Mouse (Mus musculus): Measurements from ENCODE around the gene Flnc. TPM values are rescaled to one million over a fixed set of nuclear protein-coding genes. Genes with fewer than 3 reads are reported as not detected.
"Not testable (repeated sequence)": the region's sequence is repeated elsewhere in the genome, so short reads cannot be mapped to it uniquely, and the experiment has no call there.

Gene Flnc
- polyA plus RNA-seq (2014; fragmentation: Nextera tagmentation; extraction: Ambion mirVana): 2.2 and 3.2 TPM in 2 replicates

DNA sequence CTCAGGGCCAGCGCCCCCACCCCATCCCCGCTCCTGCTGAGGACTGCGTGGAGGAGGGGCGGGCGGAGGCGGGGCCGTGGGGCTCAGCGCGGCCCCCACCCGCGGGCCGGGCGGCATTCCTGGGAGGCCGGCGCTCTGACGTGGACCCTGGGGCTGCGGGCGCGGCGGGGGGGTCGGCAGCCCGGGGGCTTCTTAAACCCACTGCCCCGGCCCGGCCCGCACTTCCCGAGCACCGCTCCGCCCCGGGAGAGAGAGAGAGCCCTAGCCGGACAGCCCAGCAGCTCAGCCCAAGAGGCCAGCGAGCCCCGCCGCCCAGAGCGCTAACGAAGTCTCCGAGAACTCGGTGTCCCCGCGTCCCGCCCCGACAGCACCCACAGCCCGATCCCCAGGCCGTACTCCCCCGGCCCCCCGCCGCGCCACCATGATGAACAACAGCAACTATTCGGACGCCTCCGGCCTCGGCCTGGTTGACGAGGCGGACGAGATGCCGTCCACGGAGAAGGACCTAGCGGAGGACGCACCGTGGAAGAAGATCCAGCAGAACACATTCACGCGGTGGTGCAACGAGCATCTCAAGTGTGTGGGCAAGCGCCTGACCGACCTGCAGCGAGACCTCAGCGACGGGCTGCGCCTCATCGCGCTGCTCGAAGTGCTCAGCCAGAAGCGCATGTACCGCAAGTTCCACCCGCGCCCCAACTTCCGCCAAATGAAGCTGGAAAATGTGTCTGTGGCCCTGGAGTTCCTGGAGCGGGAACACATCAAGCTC, at the start of gene Flnc:
Gene Flnc, plus strand, starts transcription at position 219 of the 766 bp plus-strand sequence.
- Histone ChIP-seq H3K36me3 (replicated peaks; ENCODE audit: control insufficient read depth, insufficient read depth, low read depth, low read length) (no peaks in the 10 kb centered on the region), H3K4me3 (ENCODE audit: low read depth, low read length) (peak within 1 kb of the TSS; percentile 52), H3K4me1 (ENCODE audit: control insufficient read depth, insufficient read depth, low read length) (peaks cover 18% of the 10 kb centered on the region), H3K9me3 (replicated peaks; ENCODE audit: control insufficient read depth, low read length) (no peaks in the 10 kb centered on the region), H3K4me2 (ENCODE audit: low read depth, low read length) (peak within 1 kb of the TSS; percentile 89), H3K9ac (replicated peaks; ENCODE audit: low read length) (peak within 1 kb of the TSS; percentile 60), H3K27ac (replicated peaks; ENCODE audit: low read depth, low read length) (no peak within 1 kb of the TSS), H3K27me3 (ENCODE audit: control insufficient read depth, insufficient read depth, low read length) (peaks cover 17% of the 10 kb centered on the region)
- no peak; the same call in 1 of the 2 replicates for ATAC-seq (replicated peaks; ENCODE audit: insufficient number of reproducible peaks, low FRiP score, low TSS enrichment, low read depth)
- under 1% methylated on average over 68 of the region's 77 CpGs for WGBS
- DNase-seq (ENCODE audit: low spot score): peak; percentile 39

DNA sequence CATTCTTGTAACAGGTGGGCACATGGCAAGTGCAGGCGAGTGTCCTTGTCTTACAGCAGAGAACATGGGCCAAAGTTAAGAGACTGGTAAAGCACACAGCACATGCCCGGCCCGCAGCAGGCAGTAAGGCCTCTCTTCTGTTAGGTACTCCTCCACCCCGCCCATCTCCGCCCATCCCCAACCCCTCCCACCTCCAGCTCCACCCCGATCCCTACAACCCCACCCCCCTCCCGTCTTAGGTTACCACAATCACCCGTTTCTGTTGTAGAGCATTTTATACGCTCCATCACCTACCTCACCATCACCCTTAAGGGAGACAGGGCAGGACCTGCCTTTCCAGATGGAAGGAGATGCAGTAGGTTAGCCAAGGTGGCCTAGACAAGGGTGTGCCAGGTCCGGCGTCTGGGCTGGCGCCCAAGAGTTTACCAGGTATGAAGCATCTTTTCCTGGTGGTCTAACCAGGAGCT, 45.0 kb upstream of the Flnc start, which contains the start of gene Opn1sw:
Gene Opn1sw, minus strand, starts transcription at position 417 of the 467 bp plus-strand sequence.
- H3K27ac ChIP-seq (replicated peaks; ENCODE audit: low read depth, low read length): no peak within 1 kb of the TSS
- 0 out of 2 replicates have a peak within 1 kb of the TSS, but pooled peaks have one; percentile 18 for H3K9ac ChIP-seq (replicated peaks; ENCODE audit: low read length)
- ATAC-seq (replicated peaks; ENCODE audit: insufficient number of reproducible peaks, low FRiP score, low TSS enrichment, low read depth): peak; percentile 54
- no peaks in the 10 kb centered on the region for H3K36me3 ChIP-seq (replicated peaks; ENCODE audit: control insufficient read depth, insufficient read depth, low read depth, low read length)
- H3K4me3 ChIP-seq (ENCODE audit: low read depth, low read length): peak within 1 kb of the TSS; percentile 9; the same call in 1 of the 2 replicates
- no peaks in the 10 kb centered on the region for H3K9me3 ChIP-seq (replicated peaks; ENCODE audit: control insufficient read depth, low read length)
- WGBS: 3% methylated on average over 12 of the region's 12 CpGs
- H3K27me3 ChIP-seq (ENCODE audit: control insufficient read depth, insufficient read depth, low read length): no peaks in the 10 kb centered on the region
- peak within 1 kb of the TSS; percentile 28 for H3K4me2 ChIP-seq (ENCODE audit: low read depth, low read length)
- no peaks in the 10 kb centered on the region; the same call in 1 of the 2 replicates for H3K4me1 ChIP-seq (ENCODE audit: control insufficient read depth, insufficient read depth, low read length)
- DNase-seq (ENCODE audit: low spot score): peak; percentile 69

DNA sequence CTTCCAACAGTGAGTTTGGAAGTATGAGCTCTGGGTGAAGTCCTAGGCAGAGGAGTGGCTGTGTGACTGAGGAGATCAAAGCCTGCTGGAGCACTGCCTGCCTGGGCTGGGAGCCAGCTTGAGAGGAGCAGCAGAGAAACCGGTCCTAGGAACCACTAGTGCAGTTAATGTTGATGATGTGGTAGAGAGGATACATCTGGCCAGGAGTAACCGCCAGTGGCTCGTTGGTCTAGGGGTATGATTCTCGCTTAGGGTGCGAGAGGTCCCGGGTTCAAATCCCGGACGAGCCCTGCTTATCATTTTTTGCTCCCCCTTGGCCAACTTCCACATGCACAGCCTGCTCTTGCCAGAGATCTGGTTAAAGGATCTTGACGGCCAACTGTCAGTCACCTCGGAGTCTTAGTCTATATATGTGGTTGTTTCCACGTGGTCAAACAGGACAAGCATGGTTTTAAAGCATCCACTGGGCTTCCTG, 44.4 kb upstream of the Flnc start:
- Histone ChIP-seq H3K4me1 (ENCODE audit: control insufficient read depth, insufficient read depth, low read length) (no peaks in the 10 kb centered on the region; the same call in 1 of the 2 replicates), H3K4me3 (ENCODE audit: low read depth, low read length) (no peak overlapping the region; the same call in 1 of the 2 replicates), H3K36me3 (replicated peaks; ENCODE audit: control insufficient read depth, insufficient read depth, low read depth, low read length) (no peaks in the 10 kb centered on the region), H3K9me3 (replicated peaks; ENCODE audit: control insufficient read depth, low read length) (no peaks in the 10 kb centered on the region), H3K27me3 (ENCODE audit: control insufficient read depth, insufficient read depth, low read length) (no peaks in the 10 kb centered on the region), H3K9ac (replicated peaks; ENCODE audit: low read length) (no peak overlapping the region), H3K4me2 (ENCODE audit: low read depth, low read length) (peak overlapping the region; percentile 28; the same call in 1 of the 2 replicates), H3K27ac (replicated peaks; ENCODE audit: low read depth, low read length) (no peak overlapping the region)
- 16% methylated on average over 11 of the region's 11 CpGs for WGBS
- peak; percentile 60 for ATAC-seq (replicated peaks; ENCODE audit: insufficient number of reproducible peaks, low FRiP score, low TSS enrichment, low read depth)
- DNase-seq (ENCODE audit: low spot score): peak; percentile 58

DNA sequence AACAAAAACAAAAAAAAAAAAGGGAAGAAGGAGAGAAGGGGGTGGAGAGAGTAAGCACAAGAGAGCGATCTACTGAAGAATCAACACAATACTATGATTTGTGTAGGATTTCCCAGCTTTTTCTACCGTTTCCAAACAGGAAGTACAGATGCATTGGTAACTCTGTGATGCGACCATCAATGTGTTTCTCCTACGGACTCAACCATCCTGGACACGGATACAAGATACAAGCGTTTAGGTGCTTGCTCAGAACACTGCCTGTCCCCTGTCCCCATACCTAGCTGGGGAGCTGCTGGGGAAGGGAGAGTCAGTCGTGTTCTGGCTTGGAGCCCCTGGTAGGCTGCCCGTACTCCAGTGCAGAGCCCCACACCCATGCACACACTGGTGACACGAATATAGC, 43.6 kb upstream of the Flnc start:
- ATAC-seq (replicated peaks; ENCODE audit: insufficient number of reproducible peaks, low FRiP score, low TSS enrichment, low read depth) (no peak), DNase-seq (ENCODE audit: low spot score) (no peak)
- H3K4me1 ChIP-seq (ENCODE audit: control insufficient read depth, insufficient read depth, low read length): no peaks in the 10 kb centered on the region; the same call in 1 of the 2 replicates
- 0 out of 2 replicates have a peak, but pooled peaks cover 2% of the 10 kb centered on the region for H3K27me3 ChIP-seq (ENCODE audit: control insufficient read depth, insufficient read depth, low read length)
- no peak overlapping the region for H3K9ac ChIP-seq (replicated peaks; ENCODE audit: low read length)
- no peak overlapping the region for H3K4me3 ChIP-seq (ENCODE audit: low read depth, low read length)
- no peaks in the 10 kb centered on the region for H3K36me3 ChIP-seq (replicated peaks; ENCODE audit: control insufficient read depth, insufficient read depth, low read depth, low read length)
- WGBS: 52% methylated on average over 9 of the region's 9 CpGs
- H3K9me3 ChIP-seq (replicated peaks; ENCODE audit: control insufficient read depth, low read length): no peaks in the 10 kb centered on the region
- no peak overlapping the region for H3K4me2 ChIP-seq (ENCODE audit: low read depth, low read length)
- no peak overlapping the region for H3K27ac ChIP-seq (replicated peaks; ENCODE audit: low read depth, low read length)

DNA sequence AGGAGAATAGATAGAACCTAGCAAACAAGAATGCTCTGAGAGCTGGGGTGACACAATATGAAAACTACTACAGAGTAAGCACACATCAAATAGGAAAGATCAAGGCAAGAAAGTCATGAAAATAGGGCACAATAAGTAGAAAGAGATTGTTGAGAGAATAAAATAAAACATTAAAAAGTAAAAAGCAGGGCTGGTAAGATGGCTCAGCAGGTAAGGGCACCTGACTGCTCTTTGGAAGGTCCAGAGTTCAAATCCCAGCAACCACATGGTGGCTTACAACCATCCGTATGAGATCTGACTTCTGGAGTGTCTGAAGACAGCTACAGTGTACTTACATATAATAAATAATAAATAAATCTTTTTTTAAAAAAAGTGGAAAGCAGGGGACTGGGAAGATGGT, 42.6 kb upstream of the Flnc start:
- DNase-seq (ENCODE audit: low spot score); H3K4me3 ChIP-seq (ENCODE audit: low read depth, low read length): not testable (repeated sequence)
- 82% methylated on average over 1 of the region's 1 CpGs for WGBS

DNA sequence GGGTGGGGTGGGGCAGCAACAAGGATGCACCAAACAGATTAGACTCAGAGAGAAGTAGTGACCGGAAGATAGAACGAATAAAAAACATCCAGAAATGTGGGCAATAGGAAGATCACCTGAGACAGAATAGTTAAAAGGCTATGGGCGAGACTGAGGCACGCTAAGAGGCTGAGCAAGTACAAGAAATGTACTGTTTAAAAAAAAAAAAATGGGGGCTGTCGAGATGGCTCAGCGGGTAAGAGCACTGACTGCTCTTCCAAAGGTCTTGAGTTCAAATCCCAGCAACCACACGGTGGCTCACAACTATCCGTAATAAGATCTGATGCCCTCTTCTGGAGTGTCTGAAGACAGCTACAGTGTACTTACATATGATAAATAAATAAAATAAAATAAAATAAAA, 41.8 kb upstream of the Flnc start:
- 0 out of 2 replicates have a peak, but pooled peaks cover 12% of the 10 kb centered on the region for H3K27me3 ChIP-seq (ENCODE audit: control insufficient read depth, insufficient read depth, low read length)
- not testable (repeated sequence) for H3K4me3 ChIP-seq (ENCODE audit: low read depth, low read length); H3K36me3 ChIP-seq (replicated peaks; ENCODE audit: control insufficient read depth, insufficient read depth, low read depth, low read length)

More for the DNA sequence above, 42.6 kb upstream of the Flnc start:
- H3K9me3 ChIP-seq (replicated peaks; ENCODE audit: control insufficient read depth, low read length); H3K4me1 ChIP-seq (ENCODE audit: control insufficient read depth, insufficient read depth, low read length); H3K4me2 ChIP-seq (ENCODE audit: low read depth, low read length); H3K27me3 ChIP-seq (ENCODE audit: control insufficient read depth, insufficient read depth, low read length); H3K27ac ChIP-seq (replicated peaks; ENCODE audit: low read depth, low read length); H3K9ac ChIP-seq (replicated peaks; ENCODE audit: low read length); ATAC-seq (replicated peaks; ENCODE audit: insufficient number of reproducible peaks, low FRiP score, low TSS enrichment, low read depth); H3K36me3 ChIP-seq (replicated peaks; ENCODE audit: control insufficient read depth, insufficient read depth, low read depth, low read length): not testable (repeated sequence)

DNA sequence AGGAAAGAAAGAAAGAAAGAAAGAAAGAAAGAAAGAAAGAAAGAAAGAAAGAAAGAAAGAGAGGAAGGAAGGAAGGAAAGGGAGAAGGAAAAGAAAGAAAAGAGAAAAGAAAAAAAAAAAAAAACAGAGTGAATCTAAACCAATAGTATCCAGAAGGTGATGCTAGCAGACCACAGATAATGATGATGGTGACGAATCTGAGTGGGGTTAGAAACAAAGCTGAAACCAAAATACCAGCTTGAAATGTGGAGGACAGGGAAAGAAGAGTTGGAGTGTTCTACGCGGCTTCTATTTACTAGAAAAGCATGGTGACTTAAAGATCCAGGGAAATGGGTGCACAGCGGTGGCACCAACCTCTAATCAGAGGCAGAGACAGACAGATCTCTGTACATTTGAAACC, 41.3 kb upstream of the Flnc start:
- Histone ChIP-seq H3K27ac (replicated peaks; ENCODE audit: low read depth, low read length) (no peak overlapping the region), H3K4me1 (ENCODE audit: control insufficient read depth, insufficient read depth, low read length) (no peaks in the 10 kb centered on the region; the same call in 1 of the 2 replicates), H3K27me3 (ENCODE audit: control insufficient read depth, insufficient read depth, low read length) (0 out of 2 replicates have a peak, but pooled peaks cover 12% of the 10 kb centered on the region), H3K4me2 (ENCODE audit: low read depth, low read length) (no peak overlapping the region), H3K9me3 (replicated peaks; ENCODE audit: control insufficient read depth, low read length) (no peaks in the 10 kb centered on the region), H3K9ac (replicated peaks; ENCODE audit: low read length) (no peak overlapping the region), H3K4me3 (ENCODE audit: low read depth, low read length) (no peak overlapping the region), H3K36me3 (replicated peaks; ENCODE audit: control insufficient read depth, insufficient read depth, low read depth, low read length) (no peaks in the 10 kb centered on the region)
- WGBS: 66% methylated on average over 4 of the region's 4 CpGs
- ATAC-seq (replicated peaks; ENCODE audit: insufficient number of reproducible peaks, low FRiP score, low TSS enrichment, low read depth): no peak
- no peak for DNase-seq (ENCODE audit: low spot score)

More for the DNA sequence above, 41.8 kb upstream of the Flnc start:
- not testable (repeated sequence) for H3K27ac ChIP-seq (replicated peaks; ENCODE audit: low read depth, low read length); DNase-seq (ENCODE audit: low spot score); H3K9me3 ChIP-seq (replicated peaks; ENCODE audit: control insufficient read depth, low read length); H3K4me1 ChIP-seq (ENCODE audit: control insufficient read depth, insufficient read depth, low read length); H3K9ac ChIP-seq (replicated peaks; ENCODE audit: low read length); ATAC-seq (replicated peaks; ENCODE audit: insufficient number of reproducible peaks, low FRiP score, low TSS enrichment, low read depth); H3K4me2 ChIP-seq (ENCODE audit: low read depth, low read length)
- WGBS: 76% methylated on average over 8 of the region's 8 CpGs

DNA sequence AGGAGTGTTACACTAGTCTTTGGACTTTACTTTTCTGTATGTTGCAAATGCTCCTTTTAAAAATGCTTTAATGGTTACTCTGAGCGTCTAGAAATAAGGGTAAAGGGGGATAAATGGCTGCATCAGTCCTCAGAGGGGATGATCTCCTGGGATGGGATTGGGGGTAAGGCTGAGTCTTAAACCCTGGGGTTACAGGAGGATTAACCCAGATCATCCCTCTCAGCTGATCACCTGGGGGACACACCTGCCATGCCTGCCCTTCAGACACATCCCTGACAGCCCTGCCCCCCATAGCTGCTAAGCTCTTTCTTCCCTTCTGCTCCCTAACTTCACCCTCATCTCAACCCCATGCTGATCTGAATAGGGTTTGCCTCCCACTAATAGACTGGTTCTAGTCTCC, 38.8 kb upstream of the Flnc start:
- no peak overlapping the region for H3K4me2 ChIP-seq (ENCODE audit: low read depth, low read length)
- H3K27me3 ChIP-seq (ENCODE audit: control insufficient read depth, insufficient read depth, low read length): peaks cover 12% of the 10 kb centered on the region; the same call in 1 of the 2 replicates
- H3K4me3 ChIP-seq (ENCODE audit: low read depth, low read length): no peak overlapping the region
- DNase-seq (ENCODE audit: low spot score): no peak
- H3K9me3 ChIP-seq (replicated peaks; ENCODE audit: control insufficient read depth, low read length): no peaks in the 10 kb centered on the region
- no peak overlapping the region for H3K27ac ChIP-seq (replicated peaks; ENCODE audit: low read depth, low read length)
- H3K4me1 ChIP-seq (ENCODE audit: control insufficient read depth, insufficient read depth, low read length): no peaks in the 10 kb centered on the region
- no peak overlapping the region for H3K9ac ChIP-seq (replicated peaks; ENCODE audit: low read length)
- H3K36me3 ChIP-seq (replicated peaks; ENCODE audit: control insufficient read depth, insufficient read depth, low read depth, low read length): no peaks in the 10 kb centered on the region
- WGBS: 55% methylated on average over 1 of the region's 1 CpGs
- no peak for ATAC-seq (replicated peaks; ENCODE audit: insufficient number of reproducible peaks, low FRiP score, low TSS enrichment, low read depth)
